Mouse (Mus musculus) embryonic facial prominence, embryonic 14.5 days (tissue): ENCODE results near the gene Mdm1. TPM values are rescaled to one million over a fixed set of nuclear protein-coding genes. Genes with fewer than 3 reads are reported as not detected.
"Not testable (repeated sequence)": the region's sequence is repeated elsewhere in the genome, so short reads cannot be mapped to it uniquely, and the experiment has no call there.

ENCODE experiments used
- ATAC-seq: fragments of 200-750 bp; cut with Nextera tagmentation; 2 replicates; pipeline ENCODE4 v1.8.0; 2017; ENCODE audit warnings: low read depth, moderate number of reproducible peaks, moderate TSS enrichment
- DNase-seq: peaks from one replicate; pipeline ENCODE4 v3.0.0-alpha.2; 2015; ENCODE audit warnings: low spot score
- H3K27ac ChIP-seq: fragments of 300-500 bp; sonication (generic); replicated peaks from 2 replicates; pipeline ENCODE4 v1.5.1; 2014; ENCODE audit warnings: low read depth, mild to moderate bottlenecking, low read length, moderate library complexity
- H3K27me3 ChIP-seq: fragments of 300-500 bp; sonication (generic); replicated peaks from 2 replicates; pipeline ENCODE4 v1.6.1; 2014; ENCODE audit warnings: low read length; ENCODE audit not compliant: control insufficient read depth, insufficient read depth
- H3K36me3 ChIP-seq: fragments of 300-500 bp; sonication (generic); 2 replicates; pipeline ENCODE4 v1.6.1; 2014; ENCODE audit warnings: low read length, mixed read lengths; ENCODE audit not compliant: control insufficient read depth, insufficient read depth
- H3K4me1 ChIP-seq: fragments of 300-500 bp; sonication (generic); 2 replicates; pipeline ENCODE4 v1.6.1; 2014; ENCODE audit warnings: antibody characterized with exemption, low read length; ENCODE audit not compliant: control insufficient read depth, insufficient read depth
- H3K4me2 ChIP-seq: fragments of 300-500 bp; sonication (generic); 2 replicates; pipeline ENCODE4 v1.6.1; 2014; ENCODE audit warnings: low read depth, mild to moderate bottlenecking, low read length, moderate library complexity, mixed read lengths
- H3K4me3 ChIP-seq: fragments of 300-500 bp; sonication (generic); 2 replicates; pipeline ENCODE4 v1.5.1; 2014; ENCODE audit warnings: low read depth, mild to moderate bottlenecking, low read length
- H3K9ac ChIP-seq: fragments of 300-500 bp; sonication (generic); 2 replicates; pipeline ENCODE4 v1.6.1; 2014; ENCODE audit warnings: low read depth, mild to moderate bottlenecking, low read length, moderate library complexity, mixed read lengths
- H3K9me3 ChIP-seq: fragments of 300-500 bp; sonication (generic); 2 replicates; pipeline ENCODE4 v1.6.1; 2016; ENCODE audit warnings: low read length; ENCODE audit not compliant: control insufficient read depth
- WGBS: fragments of 180-500 bp; shearing (Covaris S2); extraction: QIAGEN DNeasy Blood & Tissue Kit; methylation state at CpG from one replicate; pipeline ENCODE4 v1.1.7; 2014; 5-methylcytosine and 5-hydroxymethylcytosine counted together
- polyA plus RNA-seq: library from polyadenylated mRNA; unstranded; fragments of >200 nt; fragmentation: Nextera tagmentation; extraction: Ambion mirVana; gene quantifications from 2 replicates; pipeline ENCODE4 v1.2.1, GENCODE M21; 2014

Mdm1 gene
- polyA plus RNA-seq, 1 experiment from 2014 or later, result 27.2 TPM

DNA sequence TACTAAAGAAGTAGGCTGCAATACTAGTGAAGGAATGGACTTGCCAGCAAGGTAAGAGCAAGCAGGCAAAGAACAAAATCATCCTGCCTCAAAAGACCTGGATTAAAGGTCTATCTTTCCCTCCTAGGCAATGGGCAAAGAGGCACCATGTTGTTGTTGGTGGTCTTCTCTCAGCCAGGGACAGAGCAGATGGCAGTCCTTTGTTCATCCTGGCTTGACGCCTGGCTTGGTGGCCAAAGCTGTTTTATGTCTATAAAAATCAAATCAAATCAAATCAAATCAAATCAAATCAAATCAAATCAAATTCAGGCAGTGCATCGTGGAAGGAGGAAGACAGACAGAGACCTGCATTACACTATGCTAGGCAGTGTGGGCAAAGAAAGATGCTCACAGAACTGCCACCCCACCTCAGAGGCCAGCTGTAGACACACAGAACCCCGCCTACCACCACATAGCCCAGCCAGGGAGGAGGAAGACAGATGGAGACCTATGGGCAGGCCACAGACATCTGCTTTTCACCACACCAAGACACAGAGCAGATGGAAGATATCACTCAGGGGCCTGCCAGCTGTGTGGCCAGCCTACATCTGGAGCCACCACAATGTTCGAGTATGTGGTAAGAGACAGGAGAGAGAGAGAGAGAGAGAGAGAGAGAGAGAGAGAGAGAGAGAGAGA is 74.2 kb downstream of the Mdm1 start:
- DNase-seq, H3K36me3 ChIP-seq, H3K4me1 ChIP-seq, H3K27ac ChIP-seq, H3K4me2 ChIP-seq, H3K9me3 ChIP-seq, H3K9ac ChIP-seq, H3K27me3 ChIP-seq, H3K4me3 ChIP-seq: not testable (repeated sequence)
- ATAC-seq, result peak; percentile 67
- 70% methylated on average over 2 of the region's 4 CpGs for WGBS

Other genes starting within 250 kb of the Mdm1 start
- gene Il22, start 63.1 kb downstream of the Mdm1 start, polyA plus RNA-seq, result not detected in 2 replicates
- gene Gm32717, start 99.0 kb downstream of the Mdm1 start, polyA plus RNA-seq, result not detected in 2 replicates
- gene Gm32802, start 116.9 kb downstream of the Mdm1 start, polyA plus RNA-seq, result not detected in 2 replicates
- not detected in 2 replicates for gene Iltifb, start 153.2 kb downstream of the Mdm1 start, polyA plus RNA-seq
- gene Gm9040, start 185.2 kb downstream of the Mdm1 start, polyA plus RNA-seq, result 0.09 TPM in 1 of 2 replicates, not detected in the other
- gene Gm9044, start 190.6 kb downstream of the Mdm1 start, polyA plus RNA-seq, result 0.09 TPM in 1 of 2 replicates, not detected in the other
- gene Gm9045, start 196.0 kb downstream of the Mdm1 start, polyA plus RNA-seq, result 0.10 TPM in 1 of 2 replicates, not detected in the other
- not detected in 2 replicates for gene Gm9046, start 201.4 kb downstream of the Mdm1 start, polyA plus RNA-seq
- not detected in 2 replicates for gene Gm9048, start 206.9 kb downstream of the Mdm1 start, polyA plus RNA-seq
- gene Gm9049, start 212.3 kb downstream of the Mdm1 start, polyA plus RNA-seq, result 0.10 TPM in 1 of 2 replicates, not detected in the other